Mouse (Mus musculus): Measurements from ENCODE around the gene Col25a1.

Gene Col25a1

DNA sequence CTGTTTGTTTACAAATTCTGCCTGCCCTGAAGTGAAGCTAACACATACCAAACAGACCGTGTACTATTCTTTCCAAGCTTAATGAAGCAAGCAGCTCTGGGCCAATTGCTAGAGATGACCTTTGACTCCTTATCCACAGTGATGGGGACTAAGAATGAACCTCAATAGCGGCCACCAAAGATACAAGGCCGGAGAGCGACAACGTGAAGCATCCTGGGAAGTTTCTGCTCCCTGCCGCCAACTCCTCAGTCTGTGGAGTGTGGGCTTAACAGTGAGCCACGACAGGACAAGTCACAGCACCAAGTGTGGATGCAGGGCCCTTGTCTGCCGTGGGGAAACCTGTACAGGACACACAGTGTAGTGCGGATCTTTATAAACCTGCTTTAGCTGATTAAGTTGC is 247.3 kb downstream of the Col25a1 start:
- no peak for DNase-seq (ENCODE audit: low spot score in 2 of 2)

DNA sequence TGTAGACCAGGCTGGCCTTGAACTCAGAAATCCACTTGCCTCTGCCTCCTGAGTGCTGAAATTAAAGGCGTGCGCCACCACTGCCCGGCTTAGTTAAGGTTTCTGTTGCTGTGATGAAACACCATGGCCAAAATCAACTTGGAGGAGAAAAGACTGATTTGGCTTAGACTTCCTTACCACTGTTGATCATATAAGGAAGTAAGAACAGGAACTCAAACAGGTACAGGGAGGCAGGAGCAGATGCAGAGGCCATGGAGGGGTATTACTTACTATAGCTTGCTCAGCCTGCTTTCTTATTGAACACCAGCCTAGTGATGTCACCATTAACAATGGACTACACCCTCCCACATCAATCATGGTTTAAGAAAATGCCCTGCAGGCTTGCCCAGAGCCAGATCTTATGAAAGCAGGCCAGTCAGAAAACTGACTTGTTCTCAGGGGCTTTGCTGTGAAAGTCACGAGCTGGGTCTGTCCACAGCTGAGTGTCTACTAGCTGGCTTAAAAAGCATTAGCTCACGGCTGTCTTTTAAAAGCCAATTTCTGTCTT is 249.1 kb downstream of the Col25a1 start:
- no peak for DNase-seq (ENCODE audit: low spot score in 2 of 2)

DNA sequence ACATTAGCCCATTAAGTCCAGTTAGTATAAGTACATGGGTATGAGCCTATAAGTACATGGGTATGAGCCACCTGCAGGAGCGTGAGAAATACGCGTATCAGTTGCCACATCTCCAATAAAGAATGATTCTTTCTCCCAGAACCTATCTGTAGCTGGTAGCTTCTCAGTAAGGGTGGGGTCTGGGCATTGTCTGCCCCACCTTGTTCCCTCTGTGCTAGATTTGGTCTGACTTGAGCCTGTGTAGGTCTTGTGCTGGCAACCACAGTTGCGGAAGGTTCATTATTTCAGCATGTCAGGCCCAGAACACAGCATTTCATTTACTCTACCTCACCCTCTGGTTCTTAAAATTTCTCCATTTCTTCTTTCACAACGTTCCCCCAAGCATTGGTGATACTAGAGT is 250.4 kb downstream of the Col25a1 start:
- no peak for DNase-seq (ENCODE audit: low spot score in 2 of 2)

DNA sequence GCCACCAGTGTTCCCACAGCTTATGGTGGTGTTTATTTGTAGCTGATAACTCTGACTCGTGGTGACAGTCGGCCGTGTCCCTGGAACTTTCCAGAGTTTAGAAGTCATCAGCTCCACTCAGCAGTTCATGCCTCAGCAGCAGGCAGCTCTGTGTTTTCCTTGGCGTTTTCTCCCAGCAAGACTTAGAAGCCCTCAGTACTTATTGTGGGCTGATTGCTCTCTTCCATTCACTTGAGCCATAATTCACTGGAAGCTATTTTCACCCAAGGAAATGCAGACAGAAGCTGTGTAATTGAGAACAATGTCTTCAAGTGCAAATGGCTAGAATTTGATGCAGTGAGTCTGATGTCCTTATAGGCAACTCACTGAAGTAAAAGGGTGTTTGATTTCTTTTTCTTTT is 254.6 kb downstream of the Col25a1 start:
- DNase-seq (ENCODE audit: low spot score in 2 of 2) = no peak

DNA sequence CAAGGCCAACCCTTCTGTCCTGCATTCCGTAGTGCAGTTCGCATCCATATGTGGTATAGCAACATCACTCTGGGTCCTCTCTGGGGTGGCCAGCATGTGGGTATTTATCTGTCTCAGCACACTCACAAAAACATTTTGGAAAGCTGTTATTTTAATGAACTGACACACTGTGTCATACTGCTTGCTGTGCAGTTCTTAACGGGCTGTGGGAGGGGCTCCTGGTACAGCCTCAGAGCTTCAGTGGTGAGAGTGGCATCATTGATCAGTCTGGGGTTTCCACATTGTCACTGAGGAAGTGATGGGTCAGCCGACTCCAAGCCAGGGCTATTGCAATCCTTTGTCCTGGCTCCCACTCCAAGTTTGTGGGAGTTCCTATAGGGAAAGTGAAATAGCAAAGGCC is 255.9 kb downstream of the Col25a1 start:
- DNase-seq (ENCODE audit: low spot score in 2 of 2) = no peak

DNA sequence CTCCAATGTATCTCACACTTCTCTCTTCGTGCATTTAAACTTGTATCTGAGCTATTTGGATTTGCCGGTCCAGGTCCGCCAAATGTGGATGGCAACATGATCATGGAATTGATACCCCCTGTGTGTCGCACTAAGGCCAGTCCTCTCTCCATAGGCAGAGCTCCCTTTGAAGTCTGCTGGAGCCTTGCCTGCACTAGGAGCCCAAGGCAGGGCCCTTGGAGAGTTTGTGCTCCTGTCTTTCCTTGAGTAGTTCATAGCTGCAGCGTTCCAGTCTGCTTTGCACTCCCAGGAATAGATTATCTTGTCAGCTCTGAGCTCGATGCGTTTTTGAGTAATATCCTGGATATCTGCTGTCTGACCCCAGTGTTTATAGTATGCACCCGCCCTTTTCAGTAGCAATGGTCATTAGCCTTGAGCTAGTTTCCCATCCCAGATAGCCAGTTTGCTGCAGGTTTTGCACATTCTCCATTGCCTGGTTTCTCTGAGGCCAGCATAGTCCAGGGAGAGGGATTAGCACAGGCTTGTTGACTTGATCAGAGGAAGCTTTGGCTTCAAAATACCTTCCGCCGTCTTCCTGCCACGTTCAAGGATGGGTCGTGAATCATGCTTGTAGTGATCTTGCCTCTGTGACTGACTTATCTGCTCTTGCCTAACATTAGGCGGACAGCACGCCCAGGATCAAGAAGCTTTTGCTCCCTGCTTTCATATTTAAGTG is 258.1 kb downstream of the Col25a1 start:
- DNase-seq (ENCODE audit: low spot score in 2 of 2) = no peak

DNA sequence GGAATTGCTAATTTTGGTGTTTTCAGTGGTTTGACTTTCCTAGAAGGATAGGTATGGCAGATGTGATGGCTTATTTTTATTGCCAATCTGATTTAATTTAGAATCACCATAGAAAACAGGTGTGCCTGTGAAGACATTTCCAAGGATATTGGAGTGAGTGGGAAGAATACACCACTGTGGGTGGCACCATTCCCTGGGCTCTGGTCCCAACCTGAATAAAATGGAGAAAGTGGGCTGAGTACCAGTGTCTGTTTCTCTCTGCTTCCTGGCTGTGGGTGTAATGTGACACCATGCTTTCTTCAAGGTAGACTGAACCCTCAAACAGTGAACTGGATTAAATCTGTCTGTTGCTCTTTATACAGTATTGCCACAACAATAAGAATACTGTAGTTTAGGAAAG is 265.3 kb downstream of the Col25a1 start:
- peak; percentile 34 to 36 for DNase-seq (ENCODE audit: low spot score in 2 of 2)

DNA sequence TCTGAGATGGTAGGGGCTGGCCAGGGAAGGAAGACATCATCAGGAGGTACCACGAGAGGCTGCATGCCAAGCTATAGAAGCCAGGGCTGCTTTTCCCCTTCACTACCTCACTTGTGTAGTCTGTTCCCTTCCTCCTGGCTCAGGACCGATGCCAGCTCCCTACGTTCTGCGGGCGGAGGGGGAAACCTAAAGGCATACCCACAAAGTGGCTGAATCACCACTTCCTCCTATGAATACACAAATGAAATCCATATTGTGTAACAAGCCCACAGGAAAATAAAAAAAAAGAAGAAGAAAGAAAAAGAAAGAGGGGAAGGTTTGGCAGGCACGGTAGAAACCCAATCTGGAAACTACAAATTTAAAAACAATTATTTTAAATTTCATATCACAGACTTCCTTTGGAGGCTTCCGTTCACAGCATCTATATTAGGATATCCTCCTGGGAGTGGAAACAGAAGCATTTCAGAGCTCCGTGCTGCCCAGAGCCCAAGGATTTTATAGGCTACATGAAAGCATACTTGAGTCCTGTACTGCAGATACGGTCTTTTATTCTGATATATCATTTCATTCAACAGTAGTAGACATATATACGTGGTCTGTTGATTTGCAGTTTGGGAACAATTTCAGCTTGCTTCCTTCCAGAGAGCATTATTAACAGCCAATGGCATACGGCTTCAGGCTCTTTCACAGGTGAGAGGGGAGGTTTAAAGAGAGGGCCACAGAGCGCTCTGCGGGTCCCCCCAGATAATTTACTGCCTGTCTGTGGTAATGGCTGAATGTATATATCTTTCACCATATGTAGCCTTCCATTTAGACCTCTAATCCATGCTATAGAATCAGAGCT is 269.6 kb downstream of the Col25a1 start:
- peak; percentile 66 to 75 for DNase-seq (ENCODE audit: low spot score in 2 of 2)

DNA sequence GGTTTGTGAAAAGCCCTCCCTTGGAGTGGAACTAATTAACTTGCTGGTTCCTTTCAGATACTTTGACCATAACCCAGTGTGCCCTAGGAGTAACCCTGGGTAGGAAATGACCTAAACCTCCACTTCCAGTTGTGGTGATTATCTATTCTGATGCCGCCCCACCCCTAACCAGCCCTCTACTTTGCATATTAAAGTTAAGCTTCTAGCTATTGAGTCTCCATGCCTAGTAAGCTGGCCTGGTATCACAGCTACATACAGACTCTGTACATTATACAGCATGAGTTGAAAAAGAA is 270.2 kb downstream of the Col25a1 start:
- DNase-seq (ENCODE audit: low spot score in 2 of 2) = no peak

DNA sequence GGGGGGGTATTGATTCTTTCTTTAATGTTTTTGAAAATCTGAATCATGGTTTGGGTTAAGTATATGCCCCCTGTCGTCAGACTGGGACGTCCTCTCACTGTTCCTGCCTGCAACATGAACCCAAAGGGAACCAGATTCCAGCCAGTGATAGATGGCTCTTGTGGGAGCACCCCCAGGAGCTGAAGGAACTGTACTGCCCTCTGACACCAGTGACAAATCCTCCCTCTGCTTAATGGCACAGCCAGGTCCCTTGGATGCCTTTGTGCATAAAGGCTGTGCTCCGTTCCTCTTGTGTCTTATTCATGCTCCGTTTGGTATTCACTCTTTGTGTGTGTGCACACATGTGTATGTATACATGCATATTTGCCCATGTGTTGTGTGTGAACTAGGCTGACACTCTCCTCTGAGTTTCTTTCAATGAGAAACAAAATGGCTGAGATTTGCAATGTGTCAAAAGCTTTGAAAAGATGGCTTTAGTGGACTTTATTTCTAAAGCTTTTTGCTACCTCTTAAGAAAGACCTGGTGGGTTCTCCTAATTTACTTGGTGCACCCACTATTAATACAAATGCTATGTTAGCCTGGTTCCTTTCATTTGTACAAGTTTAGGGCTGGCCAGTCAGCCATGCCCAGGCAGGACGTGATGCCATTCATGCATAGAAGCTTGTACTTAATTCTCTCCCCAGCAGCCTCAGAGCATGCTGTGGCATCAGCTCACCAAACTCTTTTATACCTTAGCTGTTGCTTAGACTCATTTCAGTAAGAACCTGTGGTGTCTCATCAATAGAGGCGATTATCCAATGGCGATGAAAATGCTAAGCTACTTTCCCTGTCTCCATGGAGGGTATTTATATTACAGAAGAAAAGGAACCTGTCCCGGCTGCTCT is 273.5 kb downstream of the Col25a1 start:
- no peak for DNase-seq (ENCODE audit: low spot score in 2 of 2)

DNA sequence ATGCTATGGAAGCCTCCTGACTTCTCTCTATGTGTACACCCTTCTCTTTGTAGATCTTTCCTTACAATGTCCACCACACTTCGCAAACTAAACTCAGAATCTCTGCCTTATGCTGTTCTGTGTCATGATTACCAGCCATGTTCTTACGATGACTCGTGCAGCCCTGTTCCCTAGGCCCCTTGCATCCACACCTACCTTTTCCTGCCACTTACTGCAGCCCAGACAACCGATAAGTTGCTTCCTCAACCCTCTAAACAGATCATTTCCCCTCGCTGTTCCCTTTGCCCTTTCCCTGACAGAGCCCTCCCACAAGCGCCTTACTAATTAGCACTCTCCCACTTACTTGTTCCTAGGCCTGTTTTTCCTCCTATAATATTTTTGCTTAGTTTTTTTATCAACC is 275.9 kb downstream of the Col25a1 start:
- DNase-seq (ENCODE audit: low spot score in 2 of 2) = no peak

DNA sequence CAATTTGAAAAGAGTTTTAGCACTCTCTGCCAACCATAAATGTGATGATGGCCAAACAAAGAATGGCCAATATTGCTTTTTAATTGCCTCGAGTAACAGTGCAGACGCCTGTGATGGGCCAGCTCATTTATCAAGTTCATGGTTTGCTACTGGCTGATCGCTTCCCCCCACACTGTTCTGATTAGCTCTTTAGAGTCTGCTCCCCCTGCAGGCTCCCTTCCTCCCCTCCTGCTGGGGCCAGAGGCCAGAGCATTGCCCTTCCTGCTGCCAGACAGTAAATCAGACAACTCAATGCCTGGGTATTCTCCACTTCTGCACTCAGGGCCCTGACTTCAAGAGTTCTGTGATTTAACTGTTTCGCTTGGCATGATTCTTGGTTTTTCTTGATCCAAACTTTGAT is 281.9 kb downstream of the Col25a1 start:
- no peak for DNase-seq (ENCODE audit: low spot score in 2 of 2)

DNA sequence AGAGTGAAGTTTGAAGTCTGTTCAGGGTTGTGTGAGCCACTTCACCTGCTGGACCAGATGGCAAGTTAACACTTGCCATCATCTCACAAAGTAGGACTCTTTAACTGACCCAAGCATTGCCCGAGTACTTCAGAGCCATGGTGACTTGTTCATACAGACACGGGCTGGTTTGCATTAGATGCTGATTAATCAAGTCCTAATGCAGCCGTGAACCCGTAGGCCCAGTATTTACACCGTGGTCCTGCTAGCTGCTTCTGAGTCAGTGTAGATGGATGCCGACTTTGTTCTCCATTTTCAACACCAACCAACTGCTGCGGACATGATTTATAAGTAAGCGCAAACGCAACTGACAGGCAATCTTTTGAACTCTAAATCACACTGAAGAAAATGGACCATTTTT is 287.6 kb downstream of the Col25a1 start:
- DNase-seq (ENCODE audit: low spot score in 2 of 2) = no peak

DNA sequence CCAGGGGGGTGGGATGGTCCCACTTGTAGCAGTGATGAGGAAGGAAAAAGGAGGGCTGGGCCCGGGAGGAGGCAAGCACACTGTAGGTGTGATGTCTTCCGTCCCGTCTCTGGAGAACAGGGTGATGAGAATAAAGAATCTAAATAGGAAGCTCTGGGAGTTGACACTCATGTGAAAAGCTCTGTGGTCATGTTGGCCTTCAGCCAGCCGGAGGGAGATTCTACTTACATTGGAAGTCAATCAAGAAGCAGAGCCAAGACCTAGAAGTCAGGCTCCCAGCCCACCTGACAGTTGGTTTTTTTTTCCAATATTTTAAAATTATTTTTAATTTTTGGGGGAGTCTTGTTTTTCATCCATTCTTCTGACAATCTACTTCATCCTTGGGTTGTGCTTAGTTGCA is 297.5 kb downstream of the Col25a1 start:
- no peak for DNase-seq (ENCODE audit: low spot score in 2 of 2)

DNA sequence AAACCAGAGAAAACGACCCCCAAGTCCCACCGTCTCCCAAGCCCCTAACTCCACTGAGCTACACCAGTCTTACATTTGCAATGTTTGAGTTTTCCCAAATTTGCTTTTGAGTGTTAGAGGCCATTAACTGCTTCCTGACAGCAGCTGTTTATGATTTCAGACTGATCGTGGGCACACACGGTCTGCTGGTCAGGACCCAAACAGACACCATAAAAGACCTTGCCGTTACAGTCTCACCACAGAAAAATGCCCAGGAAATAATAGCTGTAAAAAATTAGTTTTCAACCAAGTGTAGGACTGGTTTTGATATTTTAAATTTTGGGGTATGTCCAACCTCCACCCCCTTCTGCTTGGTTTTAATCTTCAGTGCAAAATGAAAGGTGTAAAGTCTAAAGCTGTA is 298.8 kb downstream of the Col25a1 start:
- no peak for DNase-seq (ENCODE audit: low spot score in 2 of 2)

DNA sequence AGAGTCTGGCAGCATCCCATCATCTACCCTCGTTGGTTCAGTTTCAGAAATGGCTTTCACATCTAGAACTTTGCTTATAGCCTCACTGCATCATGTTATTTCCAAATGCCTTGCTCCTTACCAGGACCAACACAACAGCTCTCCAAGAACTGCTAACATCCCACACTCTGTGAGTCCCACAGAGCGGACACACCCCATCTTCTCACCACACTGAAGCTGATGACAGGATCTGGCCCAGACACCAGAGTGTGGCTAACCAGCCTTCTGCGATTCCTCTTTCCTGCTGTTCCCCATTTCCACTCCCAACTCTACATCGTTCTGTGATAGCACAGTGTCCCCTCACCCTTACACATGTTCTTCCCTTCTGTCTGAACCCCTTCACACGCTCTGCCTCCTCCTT is 301.5 kb downstream of the Col25a1 start:
- peak; percentile 17 to 31 for DNase-seq (ENCODE audit: low spot score in 2 of 2)

DNA sequence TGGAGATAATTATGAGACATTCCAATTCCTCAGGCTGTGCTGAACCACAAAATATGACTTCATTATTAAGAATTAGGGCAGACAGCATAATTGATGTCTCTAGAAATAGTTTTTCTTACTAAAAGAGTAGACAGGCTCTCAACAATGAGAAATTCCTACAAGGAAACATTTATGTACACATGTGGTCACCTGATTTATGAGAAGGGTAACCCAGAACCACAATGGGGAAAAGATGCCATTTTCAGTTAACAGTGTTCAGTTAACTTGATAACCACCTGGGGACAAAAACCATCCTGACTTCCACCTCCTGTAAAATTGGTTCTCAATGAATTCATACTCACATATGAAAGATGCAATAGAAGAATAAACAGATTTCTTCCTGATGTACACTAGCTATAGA is 305.7 kb downstream of the Col25a1 start:
- no peak for DNase-seq (ENCODE audit: low spot score in 2 of 2)

DNA sequence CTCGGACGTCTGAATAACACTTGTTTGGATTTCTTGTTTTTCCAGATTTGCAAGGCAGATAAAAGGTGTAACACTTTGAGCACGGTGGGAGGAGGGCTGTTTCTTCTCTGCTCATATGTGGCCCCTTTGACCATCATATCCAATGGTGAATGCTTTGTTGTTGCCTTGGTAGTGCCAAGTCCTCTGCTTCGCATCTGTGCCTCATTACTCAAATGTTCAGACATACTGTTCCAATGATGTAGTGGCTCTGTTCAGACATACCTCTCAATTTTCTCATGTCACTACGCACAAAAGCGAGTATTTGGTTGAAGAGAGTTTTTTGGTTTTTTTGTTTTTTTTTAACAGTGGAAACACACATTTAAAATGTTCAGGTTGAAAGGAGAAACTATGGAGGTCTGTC is 308.5 kb downstream of the Col25a1 start:
- no peak for DNase-seq (ENCODE audit: low spot score in 2 of 2)

DNA sequence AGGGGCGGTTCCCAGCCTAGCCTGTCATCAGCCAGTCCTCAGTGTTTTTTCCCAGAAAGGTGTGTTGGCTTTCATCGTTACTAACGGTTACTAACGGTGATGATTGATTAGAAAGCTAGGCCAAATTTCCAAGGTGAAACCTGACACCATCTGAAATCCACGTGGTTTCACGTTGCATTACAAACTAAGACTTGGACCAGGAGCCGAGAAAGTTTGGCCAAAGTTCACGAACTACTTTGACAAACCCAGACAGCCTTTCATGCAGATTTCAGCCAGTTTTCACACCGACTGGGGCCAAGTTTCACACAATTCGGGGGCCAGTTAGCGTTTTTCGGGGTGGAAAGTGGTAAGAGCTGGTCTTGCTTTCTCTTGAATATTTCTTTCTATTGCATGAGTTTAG is 309.4 kb downstream of the Col25a1 start:
- DNase-seq (ENCODE audit: low spot score in 2 of 2) = no peak

DNA sequence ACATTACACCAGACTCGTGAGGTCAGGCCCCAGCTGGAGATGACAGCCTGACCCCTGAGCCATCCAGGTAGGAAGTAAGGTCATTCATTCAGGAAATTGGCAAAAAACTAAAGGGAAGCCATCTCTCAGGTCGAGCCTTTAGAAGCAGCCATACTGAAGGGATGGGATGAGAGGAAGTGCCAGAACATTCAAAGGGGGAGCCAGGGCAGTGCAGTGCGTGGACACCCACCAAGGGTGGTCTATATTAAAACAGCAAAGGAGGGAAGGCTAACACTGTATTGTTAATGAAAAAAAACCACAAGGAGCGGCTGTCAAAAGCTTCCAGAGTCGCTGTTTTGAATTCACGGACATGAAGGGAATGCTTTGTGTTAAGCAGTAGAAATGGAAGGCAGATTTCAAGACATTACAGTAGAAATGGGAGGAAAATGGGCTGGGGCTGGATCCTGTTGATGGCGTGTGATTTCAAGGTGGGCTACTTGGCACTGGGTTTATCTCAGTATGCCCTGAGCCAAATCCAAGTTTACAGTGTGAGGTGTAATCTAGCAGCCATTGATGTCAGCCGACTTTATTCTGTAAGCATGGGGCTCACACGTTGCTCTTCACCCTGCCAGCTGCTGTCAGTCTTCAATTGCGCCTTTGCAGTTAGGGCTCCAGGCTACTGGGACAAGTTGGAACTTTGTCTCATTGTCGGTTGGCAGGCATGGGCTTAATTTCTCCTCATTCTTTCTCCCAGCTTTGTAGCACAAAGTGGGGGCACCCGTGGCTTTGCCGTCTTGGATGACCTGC is 312.7 kb downstream of the Col25a1 start:
- DNase-seq (ENCODE audit: low spot score in 2 of 2) = no peak

DNA sequence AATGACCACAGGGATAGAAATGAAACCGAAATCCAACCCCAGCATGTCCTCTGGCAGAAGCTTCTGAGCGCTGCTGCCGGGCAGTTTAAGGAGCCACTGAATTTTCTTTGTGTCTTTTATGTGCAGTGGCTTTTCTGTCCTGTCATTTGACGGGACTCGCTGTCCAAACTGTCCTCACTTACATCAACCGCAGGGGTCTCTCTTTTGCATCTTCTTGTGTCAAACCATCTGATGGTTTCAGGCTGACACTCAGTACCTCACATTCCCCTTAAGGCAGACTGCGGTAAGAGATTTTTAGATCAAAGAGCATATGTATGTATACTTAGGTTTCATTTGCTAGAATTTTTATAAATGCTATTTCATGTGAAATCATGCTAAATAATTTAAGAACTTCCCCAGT is 318.6 kb downstream of the Col25a1 start:
- DNase-seq (ENCODE audit: low spot score in 2 of 2) = no peak

DNA sequence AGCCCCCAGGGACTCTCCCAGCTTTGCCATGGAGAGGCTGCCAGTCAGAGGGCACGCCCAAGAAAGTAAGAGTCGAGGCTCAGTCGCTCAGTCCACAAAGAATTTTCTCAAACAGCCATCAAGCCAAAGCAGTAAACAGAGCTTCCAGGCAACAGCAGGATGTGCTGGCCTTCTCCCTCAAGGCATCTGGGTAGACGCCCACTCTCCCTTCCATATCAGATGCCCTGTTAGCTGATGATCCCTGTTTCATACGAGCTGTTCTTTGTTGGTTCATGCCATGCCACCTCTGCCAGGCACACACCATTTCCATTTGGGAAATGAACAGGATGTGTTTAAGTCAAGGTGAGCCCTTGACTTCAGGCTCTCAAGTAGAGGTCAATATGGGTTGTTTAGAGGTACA is 334.1 kb downstream of the Col25a1 start:
- DNase-seq (ENCODE audit: low spot score in 2 of 2) = no peak
